Mouse (Mus musculus) neural tube, embryonic 14.5 days (tissue): ENCODE data around the gene Pde4dip. TPM values are rescaled to one million over a fixed set of nuclear protein-coding genes. Genes with fewer than 3 reads are reported as not detected.

Experiments
- ATAC-seq: fragments of 200-750 bp; cut with Nextera tagmentation; 2 replicates; pipeline ENCODE4 v1.8.0; 2017; ENCODE audit warnings: low read depth, mild to moderate bottlenecking, moderate TSS enrichment, moderate library complexity
- H3K27ac ChIP-seq: fragments of 300-500 bp; sonication (generic); 2 replicates; pipeline ENCODE4 v1.5.1; 2014; ENCODE audit warnings: low read depth, mild to moderate bottlenecking, control low read depth, low read length, moderate library complexity, mixed read lengths
- H3K27me3 ChIP-seq: fragments of 300-500 bp; sonication (generic); 2 replicates; pipeline ENCODE4 v1.6.1; 2014; ENCODE audit warnings: low read length; ENCODE audit not compliant: control insufficient read depth, insufficient read depth
- H3K36me3 ChIP-seq: fragments of 300-500 bp; sonication (generic); 2 replicates; pipeline ENCODE4 v1.6.1; 2014; ENCODE audit warnings: low read length, mixed read lengths; ENCODE audit not compliant: control insufficient read depth, insufficient read depth
- H3K4me1 ChIP-seq: fragments of 300-500 bp; sonication (generic); 2 replicates; pipeline ENCODE4 v1.6.1; 2014; ENCODE audit warnings: low read length; ENCODE audit not compliant: control insufficient read depth, insufficient read depth
- H3K4me2 ChIP-seq: fragments of 300-500 bp; sonication (generic); 2 replicates; pipeline ENCODE4 v1.6.1; 2014; ENCODE audit warnings: mild to moderate bottlenecking, low read depth, low read length, control low read depth
- H3K4me3 ChIP-seq: fragments of 300-500 bp; sonication (generic); 2 replicates; pipeline ENCODE4 v1.5.1; 2014; ENCODE audit warnings: low read depth, low read length, control low read depth, mixed read lengths
- H3K9ac ChIP-seq: fragments of 300-500 bp; sonication (generic); replicated peaks from 2 replicates; pipeline ENCODE4 v1.6.1; 2014; ENCODE audit warnings: low read depth, mild to moderate bottlenecking, control low read depth, low read length, mixed read lengths
- H3K9me3 ChIP-seq: fragments of 300-500 bp; sonication (generic); 2 replicates; pipeline ENCODE4 v1.6.1; 2016; ENCODE audit warnings: low read length; ENCODE audit not compliant: control insufficient read depth
- WGBS: fragments of 180-500 bp; shearing (Covaris S2); extraction: QIAGEN DNeasy Blood & Tissue Kit; methylation state at CpG from one replicate; pipeline ENCODE4 v1.1.7; 2014; 5-methylcytosine and 5-hydroxymethylcytosine counted together
- polyA plus RNA-seq: library from polyadenylated mRNA; unstranded; fragments of >200 nt; fragmentation: Nextera tagmentation; extraction: Ambion mirVana; gene quantifications from 2 replicates; pipeline ENCODE4 v1.2.1, GENCODE M21; 2014

Pde4dip gene
- polyA plus RNA-seq, 1 experiment from 2014 or later, result 75.8 TPM

DNA sequence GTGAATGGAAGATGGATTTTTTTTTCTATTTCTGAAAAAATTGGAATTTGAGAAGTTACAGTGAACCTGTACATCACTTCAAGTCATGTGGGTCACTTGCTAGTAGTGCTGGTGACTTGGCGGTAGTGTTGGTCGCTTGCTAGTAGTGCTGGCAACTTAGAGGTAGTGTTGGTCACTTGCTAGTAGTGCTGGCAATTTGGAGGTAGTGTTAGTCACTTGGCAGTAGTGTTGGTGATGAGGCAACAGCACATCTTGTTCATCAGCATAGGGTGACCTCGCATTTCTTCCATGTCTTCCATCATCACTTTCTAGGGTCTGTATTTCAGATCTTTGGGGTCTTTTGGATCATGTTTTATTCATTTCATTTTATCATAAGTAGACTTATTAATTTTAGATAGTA lies 212.4 kb downstream of the Pde4dip start:
- H3K4me3 ChIP-seq, result no peak overlapping the region
- WGBS, result over 99% methylated on average over 3 of the region's 3 CpGs
- no peaks in the 10 kb centered on the region for H3K27me3 ChIP-seq
- H3K4me1 ChIP-seq, result no peaks in the 10 kb centered on the region
- no peak overlapping the region for H3K9ac ChIP-seq
- no peak overlapping the region for H3K27ac ChIP-seq
- no peaks in the 10 kb centered on the region for H3K9me3 ChIP-seq
- H3K4me2 ChIP-seq, result no peak overlapping the region
- peaks cover 4% of the 10 kb centered on the region; the same call in 1 of the 2 replicates for H3K36me3 ChIP-seq
- no peak for ATAC-seq

DNA sequence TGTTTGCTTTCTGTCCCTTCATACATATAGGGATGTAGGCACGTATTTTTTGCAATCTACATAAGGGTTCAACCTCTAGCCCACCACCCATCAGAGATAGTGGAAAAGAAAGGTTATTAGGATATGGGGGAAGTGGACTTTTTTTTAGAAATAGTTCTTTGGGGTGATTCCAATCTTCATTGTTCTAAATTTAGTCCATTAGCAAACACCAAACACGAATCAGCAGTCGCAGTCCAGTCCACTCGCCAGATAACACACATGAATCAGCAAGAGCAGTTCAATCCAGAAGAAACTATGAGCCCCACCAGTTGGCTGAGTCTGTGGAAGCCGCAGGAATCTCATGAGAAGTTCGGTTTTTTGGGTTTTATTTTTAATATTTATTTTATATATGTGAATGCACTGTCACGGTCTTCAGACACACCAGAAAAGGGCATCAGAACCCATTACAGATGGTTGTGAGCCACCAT lies 213.8 kb downstream of the Pde4dip start, which contains the start of gene Gm17651:
Gene Gm17651, minus strand, starts transcription at position 51 of the 467 bp plus-strand sequence.
- no peak within 1 kb of the TSS for H3K4me2 ChIP-seq
- no peaks in the 10 kb centered on the region for H3K27me3 ChIP-seq
- H3K36me3 ChIP-seq, result peaks cover 9% of the 10 kb centered on the region; the same call in 1 of the 2 replicates
- no peak within 1 kb of the TSS for H3K27ac ChIP-seq
- no peaks in the 10 kb centered on the region for H3K9me3 ChIP-seq
- H3K4me3 ChIP-seq, result no peak within 1 kb of the TSS
- ATAC-seq, result no peak
- no peaks in the 10 kb centered on the region for H3K4me1 ChIP-seq
- no peak within 1 kb of the TSS for H3K9ac ChIP-seq
- WGBS, result 92% methylated on average over 7 of the region's 7 CpGs

DNA sequence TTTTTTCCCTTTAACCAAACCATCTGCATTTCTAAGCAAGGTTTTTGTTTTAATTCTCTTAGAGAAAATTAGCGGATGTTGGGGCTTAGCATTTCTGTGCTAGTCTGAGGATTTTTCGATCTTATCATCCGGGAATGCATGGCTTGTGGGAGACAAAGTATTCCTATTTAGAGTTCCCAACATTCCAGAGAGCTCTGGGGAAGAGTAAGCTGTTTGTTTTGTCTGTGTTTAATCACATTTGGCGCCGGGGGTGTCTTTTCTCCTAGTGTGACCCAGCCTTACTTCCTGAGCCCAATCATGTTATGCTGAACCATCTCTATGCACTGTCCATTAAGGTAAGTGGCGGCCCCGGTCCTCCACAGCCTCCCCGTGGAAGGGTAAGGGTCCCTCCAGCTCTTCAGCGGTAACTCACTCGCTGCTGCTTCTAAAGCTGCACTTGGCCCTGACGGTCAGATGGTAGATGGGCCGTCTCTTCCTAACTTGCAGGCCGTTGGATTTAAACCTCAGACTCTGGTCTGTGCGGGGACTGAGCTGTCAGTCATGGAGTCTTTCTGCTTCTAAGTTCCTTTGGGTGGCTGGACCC lies 221.3 kb downstream of the Pde4dip start:
- Histone ChIP-seq H3K4me1 (no peaks in the 10 kb centered on the region), H3K36me3 (peaks cover 45% of the 10 kb centered on the region), H3K9ac (no peak overlapping the region), H3K4me3 (no peak overlapping the region), H3K4me2 (no peak overlapping the region), H3K27ac (no peak overlapping the region), H3K27me3 (no peaks in the 10 kb centered on the region), H3K9me3 (no peaks in the 10 kb centered on the region)
- ATAC-seq, result no peak
- WGBS, result 90% methylated on average over 14 of the region's 14 CpGs

- WGBS, result 83% methylated on average over 8 of the region's 8 CpGs
- H3K36me3 ChIP-seq, result peaks cover 41% of the 10 kb centered on the region
Observed at GRCm38 (mm10) chr3:97666154-97666553, 222.4 kb downstream of the Pde4dip start.

GRCm38 (mm10) chr3:97665525-97665924 lies 223.0 kb downstream of the Pde4dip start:
- H3K4me3 ChIP-seq, result no peak overlapping the region
- no peak for ATAC-seq
- no peaks in the 10 kb centered on the region for H3K9me3 ChIP-seq
- H3K27me3 ChIP-seq, result no peaks in the 10 kb centered on the region
- 93% methylated on average over 9 of the region's 9 CpGs for WGBS
- no peaks in the 10 kb centered on the region for H3K4me1 ChIP-seq
- no peak overlapping the region for H3K4me2 ChIP-seq
- no peak overlapping the region for H3K9ac ChIP-seq
- H3K27ac ChIP-seq, result no peak overlapping the region
- H3K36me3 ChIP-seq, result peaks cover 41% of the 10 kb centered on the region

More at GRCm38 (mm10) chr3:97666154-97666553, 222.4 kb downstream of the Pde4dip start:
- Histone ChIP-seq H3K9me3 (no peaks in the 10 kb centered on the region), H3K27ac (no peak overlapping the region), H3K27me3 (no peaks in the 10 kb centered on the region), H3K9ac (no peak overlapping the region), H3K4me1 (no peaks in the 10 kb centered on the region), H3K4me3 (no peak overlapping the region), H3K4me2 (no peak overlapping the region)
- no peak for ATAC-seq

- H3K4me2 ChIP-seq, result no peak overlapping the region
- H3K27me3 ChIP-seq, result no peaks in the 10 kb centered on the region
- H3K4me1 ChIP-seq, result peaks cover 10% of the 10 kb centered on the region; the same call in 1 of the 2 replicates
- H3K27ac ChIP-seq, result no peak overlapping the region
- H3K36me3 ChIP-seq, result peaks cover 16% of the 10 kb centered on the region; the same call in 1 of the 2 replicates
- no peak overlapping the region for H3K9ac ChIP-seq
- no peak for ATAC-seq
- H3K4me3 ChIP-seq, result no peak overlapping the region
- H3K9me3 ChIP-seq, result no peaks in the 10 kb centered on the region
- 78% methylated on average over 8 of the region's 8 CpGs for WGBS
Observed at GRCm38 (mm10) chr3:97661206-97661605, 227.3 kb downstream of the Pde4dip start.

- ATAC-seq, result no peak
- H3K4me2 ChIP-seq, result peak overlapping the region; percentile 75; the same call in 1 of the 2 replicates
- H3K9me3 ChIP-seq, result no peaks in the 10 kb centered on the region
- H3K4me3 ChIP-seq, result no peak overlapping the region
- 58% methylated on average over 7 of the region's 7 CpGs for WGBS
- H3K4me1 ChIP-seq, result peaks cover 10% of the 10 kb centered on the region; the same call in 1 of the 2 replicates
- no peak overlapping the region for H3K9ac ChIP-seq
- no peak overlapping the region for H3K27ac ChIP-seq
- H3K27me3 ChIP-seq, result no peaks in the 10 kb centered on the region
- peaks cover 11% of the 10 kb centered on the region; the same call in 1 of the 2 replicates for H3K36me3 ChIP-seq
Observed at GRCm38 (mm10) chr3:97659746-97660145, 228.8 kb downstream of the Pde4dip start.

DNA sequence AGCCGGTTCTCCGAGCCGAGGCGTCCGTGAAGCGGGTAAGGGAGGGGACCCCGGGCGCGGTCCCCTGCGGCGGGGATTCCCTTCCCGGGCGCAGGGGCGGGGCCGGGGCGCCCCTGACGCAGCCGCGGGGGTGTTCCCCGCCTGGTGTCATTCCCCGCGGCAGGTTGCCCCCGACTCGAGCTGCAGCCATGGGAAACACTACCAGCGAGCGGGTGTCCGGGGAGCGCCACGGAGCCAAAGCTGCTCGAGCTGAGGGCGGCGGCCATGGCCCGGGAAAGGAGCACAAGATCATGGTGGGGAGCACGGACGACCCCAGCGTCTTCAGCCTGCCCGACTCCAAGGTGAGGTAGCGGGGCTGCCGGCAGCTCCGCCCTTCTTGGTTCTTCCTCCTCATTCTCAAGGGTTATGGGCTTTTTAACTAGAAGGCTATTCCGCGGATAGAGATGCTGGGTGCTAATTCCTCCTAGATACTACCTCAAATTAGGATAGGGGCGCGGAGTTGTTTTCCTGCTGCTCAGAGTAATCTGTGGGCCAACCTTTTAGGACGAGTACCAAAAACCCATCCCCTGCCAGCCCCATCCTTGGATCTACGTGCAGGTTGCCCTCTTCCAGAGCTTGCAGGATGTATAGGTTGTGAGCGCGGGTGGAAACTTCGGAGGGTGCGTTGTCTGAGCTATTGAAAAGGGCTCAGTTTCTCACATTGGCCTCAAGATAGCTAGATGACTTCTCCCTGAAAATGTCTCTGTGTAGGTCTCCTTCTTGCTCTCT lies 229.9 kb downstream of the Pde4dip start:
- peak overlapping the region; percentile 87 for H3K4me3 ChIP-seq
- H3K36me3 ChIP-seq, result 0 out of 2 replicates have a peak, but pooled peaks cover 2% of the 10 kb centered on the region
- peak overlapping the region; percentile 74 for H3K9ac ChIP-seq
- peak overlapping the region; percentile 70 for H3K27ac ChIP-seq
- peaks cover 10% of the 10 kb centered on the region; the same call in 1 of the 2 replicates for H3K4me1 ChIP-seq
- H3K27me3 ChIP-seq, result no peaks in the 10 kb centered on the region
- ATAC-seq, result peak; percentile 80
- H3K9me3 ChIP-seq, result no peaks in the 10 kb centered on the region
- under 1% methylated on average over 36 of the region's 50 CpGs for WGBS
- peak overlapping the region; percentile 75 for H3K4me2 ChIP-seq
